Comparison of ENCODE assay signal across 14 mouse cellular contexts in the genomic region with DNA sequence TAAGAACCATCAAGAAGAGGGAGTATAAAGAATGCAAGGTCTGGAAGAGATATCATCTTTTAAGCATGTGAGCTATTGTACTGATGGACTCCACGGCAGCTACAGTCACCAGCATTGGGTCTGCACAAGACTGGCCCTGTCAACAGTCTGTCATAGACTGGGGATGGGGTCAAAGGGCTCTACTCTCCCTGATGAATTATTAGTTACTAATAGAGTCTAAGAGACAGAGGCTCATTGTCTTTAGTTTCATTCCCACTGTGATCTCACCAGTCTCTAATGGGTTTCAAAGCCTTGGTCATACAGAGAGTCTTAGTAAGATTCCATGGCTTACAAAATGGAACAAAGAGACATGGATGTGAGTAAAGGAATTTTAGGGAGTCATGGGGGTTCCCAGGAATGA.
"Had no signal": no experiment of that assay in that cellular context is flagged by ENCODE, and none has a peak within 500 bp of the region (broad histone marks: within the 10 kb centered on the region; RNA-seq: fewer than 3 reads in every experiment).

No protein-coding gene starts in this region.

- H3K27ac ChIP-seq: midbrain, embryonic 13.5 days; midbrain, embryonic 15.5 days; neural tube, embryonic 12.5 days; stomach, embryonic 15.5 days; stomach, postnatal 0 days had no signal

- H3K27me3 ChIP-seq: midbrain, embryonic 13.5 days; midbrain, embryonic 15.5 days; neural tube, embryonic 12.5 days; stomach, embryonic 15.5 days had no signal

- H3K4me1 ChIP-seq: midbrain, embryonic 13.5 days; midbrain, embryonic 15.5 days; neural tube, embryonic 12.5 days; stomach, embryonic 15.5 days had no signal

- H3K4me2 ChIP-seq: lung, embryonic 14.5 days; midbrain, embryonic 11.5 days; midbrain, embryonic 13.5 days; midbrain, embryonic 15.5 days; neural tube, embryonic 12.5 days; stomach, embryonic 15.5 days had no signal

- DNase-seq: lung, adult 18-20 months; lung, embryonic 14.5 days; lung, postnatal 10 days; lung, postnatal 4 days; right cerebral cortex, postnatal 14 days; thymus, adult 2 months; thymus, postnatal 14 days; thymus, postnatal 36 days had no signal

- ATAC-seq: midbrain, embryonic 13.5 days; midbrain, embryonic 15.5 days had no signal

- H3K36me3 ChIP-seq: midbrain, embryonic 13.5 days; midbrain, embryonic 15.5 days; neural tube, embryonic 12.5 days; stomach, embryonic 15.5 days had no signal

- H3K9me3 ChIP-seq: midbrain, embryonic 13.5 days; midbrain, embryonic 15.5 days; neural tube, embryonic 12.5 days; stomach, embryonic 15.5 days had no signal

- H3K9ac ChIP-seq: lung, embryonic 14.5 days; midbrain, embryonic 13.5 days; midbrain, embryonic 15.5 days; neural tube, embryonic 12.5 days; stomach, embryonic 15.5 days had no signal

- H3K4me3 ChIP-seq: midbrain, embryonic 13.5 days; midbrain, embryonic 15.5 days; neural tube, embryonic 12.5 days; stomach, embryonic 15.5 days had no signal
